Mouse (Mus musculus): ENCODE results near the gene Olfr1238.

Gene Olfr1238

GRCm38 (mm10) chr2:89409576-89409975, at the start of gene Olfr1238:
Olfr1238 (minus strand) TSS chr2:89409676.
- no peak for DNase-seq (ENCODE audit: low spot score in 2 of 2)

DNA sequence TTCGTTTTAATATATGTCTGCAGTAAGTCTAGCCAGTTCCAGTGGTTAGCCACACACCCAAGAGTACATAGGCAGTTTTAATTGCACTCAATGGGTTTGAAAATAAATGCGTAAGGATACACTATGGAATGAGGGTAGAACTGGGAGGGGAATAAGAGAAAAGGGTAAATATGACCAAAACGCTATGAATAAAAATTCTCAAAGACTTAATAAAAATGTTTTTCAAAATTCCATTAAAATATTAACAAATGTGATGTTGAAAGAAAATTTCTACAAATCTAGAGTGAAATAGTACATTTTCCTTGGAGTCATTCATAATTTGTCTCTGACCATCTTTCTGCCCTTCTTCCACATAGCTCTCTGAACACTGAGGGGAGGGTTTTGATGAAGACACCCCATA, 33.4 kb upstream of the Olfr1238 start, which contains the start of gene Olfr1240:
Gene Olfr1240, minus strand, starts transcription at position 101 of the 400 bp plus-strand sequence.
- DNase-seq (ENCODE audit: low spot score in 2 of 2): no peak

DNA sequence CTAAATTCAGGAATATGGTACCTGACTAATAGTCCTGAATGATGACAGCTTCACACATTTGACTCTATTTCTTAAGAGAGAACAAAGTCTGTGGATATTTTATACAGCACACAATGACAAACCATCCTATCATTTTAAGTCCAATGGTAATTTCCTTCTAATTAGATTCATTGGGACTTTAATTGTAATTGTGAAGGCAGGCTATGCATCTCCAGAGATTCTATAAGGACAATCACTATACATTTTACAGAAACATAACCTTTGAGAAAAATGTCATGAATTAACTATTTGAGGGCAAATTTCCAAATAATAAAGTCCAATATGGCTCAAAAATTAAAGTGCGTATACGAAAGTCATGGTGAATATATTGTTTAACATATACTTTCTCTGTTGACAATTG, 10.8 kb upstream of the Olfr1238 start, which contains the start of gene Olfr1239:
Gene Olfr1239, minus strand, starts transcription at position 101 of the 400 bp plus-strand sequence.
- no peak for DNase-seq (ENCODE audit: low spot score in 2 of 2)

GRCm38 (mm10) chr2:89414557-89414956, 5.1 kb upstream of the Olfr1238 start:
- DNase-seq (ENCODE audit: low spot score in 2 of 2): no peak

DNA sequence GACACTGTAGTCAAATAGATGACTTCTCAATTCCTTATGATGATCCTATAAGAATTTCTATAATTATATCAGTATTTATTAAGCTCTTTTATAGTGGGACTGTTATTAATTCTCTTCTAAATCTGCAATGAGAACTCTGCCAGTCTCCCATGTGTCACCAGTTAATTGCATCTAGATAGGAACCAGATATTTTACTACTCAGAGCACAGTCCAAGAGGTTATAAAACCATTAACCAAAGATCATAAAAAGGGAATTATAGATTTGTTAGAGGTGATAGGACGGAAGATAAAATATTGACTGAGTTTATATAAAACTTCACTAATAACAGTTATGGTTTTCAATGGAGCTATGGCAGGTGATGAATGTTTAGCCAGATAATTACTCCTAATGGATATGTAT, 8.6 kb downstream of the Olfr1238 start:
- no peak for DNase-seq (ENCODE audit: low spot score in 2 of 2)

GRCm38 (mm10) chr2:89364765-89365164, 44.7 kb downstream of the Olfr1238 start, which contains the start of gene Olfr1234:
Olfr1234 (minus strand) TSS chr2:89364865.
- no peak for DNase-seq (ENCODE audit: low spot score in 2 of 2)

All from urinary bladder, adult 18-20 months (tissue).